Mouse (Mus musculus) Patski (cell line): ENCODE results near the gene Amt. TPM values are rescaled to one million over a fixed set of nuclear protein-coding genes. Genes with fewer than 3 reads are reported as not detected.

Experiments
- ATAC-seq: fragments of 100-300 bp; one replicate; pipeline ENCODE4 v1.8.0; 2021
- CTCF ChIA-PET: fragments of 350-600 bp; sonication (Branson Sonifier 250); formaldehyde crosslinking; loops from one replicate; lab custom pipeline; 2022; ENCODE audit warnings: inconsistent platforms; lab: Charles Lee
- POLR2A ChIA-PET: fragments of 350-600 bp; sonication (Branson Sonifier 250); formaldehyde crosslinking; loops from one replicate; lab custom pipeline; 2022; ENCODE audit warnings: antibody characterized with exemption, inconsistent platforms; lab: Charles Lee
- DNase-seq: peaks from one replicate; pipeline ENCODE4 v3.0.0-alpha.2; 2011; ENCODE audit warnings: low read depth, low spot score
- H3K27me3 ChIP-seq: fragments of 371-371 bp; one replicate; pipeline ENCODE4 v1.5.1; 2021
- CTCF ChIP-seq: fragments of 100-300 bp; IDR thresholded peaks from one replicate; pipeline ENCODE4 v1.5.1; 2021
- in situ Hi-C: fragments of 300-500 bp; cut with MboI; formaldehyde crosslinking; loops from 3 replicates; pipeline ENCODE4 v1.11.1; 2018; ENCODE audit warnings: low pct_unique_long_range_greater_than_20kb, mixed read lengths
- polyA plus RNA-seq: library from polyadenylated mRNA; unstranded; gene quantifications from one replicate; pipeline ENCODE4 v1.2.3, GENCODE M21; 2021

The Amt gene
- polyA plus RNA-seq, 1 experiment from 2014 or later, result 6.0 TPM

DNA sequence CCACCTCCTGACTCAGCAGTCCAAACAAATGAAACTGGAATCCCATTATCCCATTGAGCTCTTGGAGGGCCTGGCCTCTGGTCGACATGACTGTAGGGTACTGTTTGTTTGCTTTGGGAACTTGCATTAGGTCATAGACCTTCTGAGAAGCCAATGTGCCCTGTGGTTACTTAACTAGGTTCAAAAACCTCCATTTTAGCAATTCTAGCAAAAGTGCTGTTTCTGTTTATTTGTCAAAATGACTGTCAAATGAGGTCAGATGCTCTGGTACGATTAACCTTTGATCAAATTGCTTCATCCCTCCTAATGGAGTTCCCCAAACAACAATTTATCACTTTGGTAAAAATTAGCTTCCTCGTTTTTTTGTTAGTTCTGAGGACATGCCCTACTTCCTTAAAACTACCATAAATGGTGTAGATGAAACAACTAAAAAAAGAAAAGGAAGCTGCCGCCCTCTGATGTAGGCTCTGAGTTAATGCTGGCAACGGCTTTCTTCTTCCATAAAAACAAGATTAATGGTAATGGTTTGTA, 45.7 kb downstream of the Amt start:
- no peak for DNase-seq
- POLR2A ChIA-PET, result interaction anchor here (0.6 to 2.8 kb wide), 4 partner anchors 9 to 75 kb away, joined by 3 to 9 read pairs (median 6); partner anchors contain the start of genes Rhoa and Tcta
- no peak for ATAC-seq
- in situ Hi-C loops, result no loop called here
- TF ChIP-seq CTCF, result no peak
- H3K27me3 ChIP-seq, result no peaks in the 10 kb centered on the region
- CTCF ChIA-PET, result interaction anchor here (1.3 to 1.4 kb wide), 3 partner anchors 33 to 247 kb away, joined by 3 to 4 read pairs (median 4); no protein-coding TSS in a partner anchor

DNA sequence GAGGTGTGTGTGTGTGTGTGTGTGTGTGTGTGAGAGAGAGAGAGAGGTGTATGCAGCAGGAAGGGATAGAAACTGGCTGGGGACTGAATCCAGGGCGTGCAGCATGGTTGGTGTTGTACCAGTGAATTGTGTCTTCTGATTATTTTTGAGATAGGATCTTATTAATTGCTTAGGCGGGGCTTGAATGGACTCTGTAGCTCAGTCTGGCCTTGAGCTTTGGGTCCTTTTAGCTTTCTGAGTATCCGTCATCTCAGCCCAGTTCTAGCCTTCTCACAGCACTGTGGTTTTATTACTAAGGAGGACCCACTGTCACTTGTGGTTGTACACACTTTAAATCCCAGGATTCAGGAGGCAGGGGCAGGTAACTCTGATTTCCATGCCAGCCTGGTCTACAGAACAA, 46.7 kb downstream of the Amt start:
- ChIA-PET POLR2A (interaction anchor here (1.0 kb wide), 1 partner anchor 38 kb away, joined by 3 read pairs; the partner anchor contains the start of genes Rhoa and Tcta), CTCF (interaction anchor here (0.6 to 1.4 kb wide), 2 partner anchors 105 to 366 kb away, joined by 3 read pairs; no protein-coding TSS in a partner anchor)
- DNase-seq (no peak), ATAC-seq (no peak)
- TF ChIP-seq CTCF, result no peak
- no peaks in the 10 kb centered on the region for H3K27me3 ChIP-seq
- in situ Hi-C loops, result no loop called here

DNA sequence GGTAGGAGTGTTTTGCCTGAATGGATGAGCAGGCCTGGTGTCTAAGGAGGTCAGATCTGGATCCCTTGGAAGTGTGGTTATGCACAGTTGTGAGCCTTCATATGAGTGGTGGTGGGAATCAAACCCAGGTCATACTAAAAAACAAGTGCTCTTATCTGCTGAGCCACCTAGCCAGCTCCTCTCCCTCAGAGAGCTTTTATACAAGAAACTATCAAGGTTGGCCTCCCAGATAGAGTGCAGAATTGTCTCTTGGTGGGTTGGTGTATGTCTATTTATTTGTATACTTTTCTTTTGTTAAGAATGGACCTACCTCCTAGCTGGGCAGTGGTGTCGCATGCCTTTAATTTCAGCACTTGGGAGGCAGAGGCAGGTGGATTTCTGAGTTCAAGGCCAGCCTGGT, 47.2 kb downstream of the Amt start:
- POLR2A ChIA-PET, result no interaction called here
- in situ Hi-C loops, result no loop called here
- DNase-seq (no peak), ATAC-seq (no peak)
- CTCF ChIA-PET, result interaction anchor here (1.4 kb wide), 1 partner anchor 106 kb away, joined by 3 read pairs; no protein-coding TSS in a partner anchor
- TF ChIP-seq CTCF, result no peak
- H3K27me3 ChIP-seq, result no peaks in the 10 kb centered on the region

DNA sequence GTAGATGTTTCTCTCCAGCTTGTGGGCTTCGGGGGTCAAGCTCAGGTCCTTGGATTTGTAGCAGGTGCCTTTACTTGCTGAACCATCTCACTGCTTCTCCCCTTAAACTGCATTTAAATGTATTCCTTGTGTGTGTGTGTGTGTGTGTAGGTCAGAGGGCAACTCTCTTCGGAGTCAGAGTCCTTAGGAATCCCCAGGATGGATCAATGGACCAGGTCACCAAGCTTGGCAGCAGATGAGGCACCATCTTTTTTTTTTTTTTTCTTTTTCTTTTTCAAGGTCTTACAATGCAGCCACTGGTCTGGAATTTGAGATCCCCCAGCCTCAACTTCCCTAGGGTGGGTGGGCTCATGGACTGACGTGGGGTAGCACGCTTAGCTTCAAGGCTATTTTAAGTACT, 47.8 kb downstream of the Amt start:
- no peak for TF ChIP-seq CTCF
- no peak for DNase-seq
- H3K27me3 ChIP-seq, result no peaks in the 10 kb centered on the region
- ATAC-seq, result no peak
- ChIA-PET CTCF (interaction anchor here (0.7 kb wide), 1 partner anchor 222 kb away, joined by 3 read pairs; no protein-coding TSS in a partner anchor), POLR2A (no interaction called here)
- in situ Hi-C loops, result no loop called here

DNA sequence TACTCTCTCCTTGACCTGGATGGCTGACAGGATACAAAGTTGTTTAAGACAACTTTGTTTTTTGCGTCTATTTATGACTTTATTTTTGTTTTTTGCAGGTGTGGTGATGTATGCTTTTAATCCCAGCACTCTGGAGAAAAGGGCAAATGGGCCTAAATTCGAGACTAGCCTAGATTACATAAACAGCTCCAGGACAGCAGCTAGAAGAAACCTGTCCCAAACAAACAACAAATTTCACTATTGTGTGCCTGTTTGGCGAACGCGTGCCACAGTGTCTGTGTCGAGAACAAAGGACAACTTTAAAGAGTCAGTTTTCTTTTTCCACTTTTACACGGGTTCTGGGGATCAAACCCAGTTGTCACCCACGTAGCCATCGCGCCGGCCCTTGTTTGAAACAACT, 50.4 kb downstream of the Amt start:
- no peaks in the 10 kb centered on the region for H3K27me3 ChIP-seq
- POLR2A ChIA-PET, result no interaction called here
- CTCF ChIA-PET, result no interaction called here
- ATAC-seq, result no peak
- no peak for DNase-seq
- TF ChIP-seq CTCF, result no peak
- in situ Hi-C loops, result loop anchor here (5.0 kb wide), 1 partner anchor 40 kb away; the partner anchor contains the start of genes Rhoa and Tcta

DNA sequence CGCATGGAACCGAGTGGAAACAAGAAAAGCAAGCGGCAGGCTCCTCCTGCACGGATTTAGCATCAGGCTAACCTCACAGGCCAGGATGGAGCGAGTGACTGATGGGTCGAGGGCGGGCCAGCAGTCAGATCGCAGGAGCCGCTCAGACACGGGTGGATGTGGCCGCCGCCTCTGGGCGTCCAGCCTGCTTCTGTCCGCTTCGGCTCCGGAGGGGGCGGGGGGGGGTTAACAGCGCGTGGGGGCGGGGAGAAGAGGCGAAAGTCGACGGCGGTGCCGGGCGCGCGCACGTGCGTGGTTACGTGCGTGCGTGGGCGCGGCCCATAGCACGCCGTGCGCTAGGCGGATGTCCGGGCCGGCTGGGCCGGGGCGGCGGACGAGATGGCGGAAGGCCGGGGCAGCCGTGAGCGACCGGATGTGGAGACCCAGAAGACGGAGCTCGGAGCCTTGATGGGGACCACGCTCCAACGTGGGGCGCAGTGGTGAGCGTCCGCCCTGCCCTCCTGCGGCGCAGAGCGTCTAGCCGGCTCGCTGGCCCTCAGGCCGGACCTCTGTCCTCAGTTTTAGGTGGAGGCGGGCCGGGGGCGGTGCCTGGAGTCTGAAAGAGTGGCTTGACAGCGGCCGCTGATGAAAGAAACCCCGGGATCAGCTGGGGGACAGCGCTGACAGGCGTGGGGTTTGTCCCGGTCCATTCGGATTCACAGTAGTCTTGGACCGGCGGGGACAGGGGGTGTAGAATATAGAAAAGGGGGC, 51.1 kb downstream of the Amt start, which contains the start of gene Usp4:
Gene Usp4 (plus strand): TSS at position 314 of the 750 bp plus-strand sequence.
- TF ChIP-seq CTCF, result no peak
- POLR2A ChIA-PET, result interaction anchor here (0.6 to 0.8 kb wide), 3 partner anchors 9 to 115 kb away, joined by 3 to 4 read pairs (median 3); no protein-coding TSS in a partner anchor
- DNase-seq (no peak), ATAC-seq (peak; percentile 90)
- in situ Hi-C loops, result loop anchor here (5.0 kb wide), 1 partner anchor 40 kb away; the partner anchor contains the start of genes Rhoa and Tcta
- CTCF ChIA-PET, result no interaction called here
- H3K27me3 ChIP-seq, result no peaks in the 10 kb centered on the region

DNA sequence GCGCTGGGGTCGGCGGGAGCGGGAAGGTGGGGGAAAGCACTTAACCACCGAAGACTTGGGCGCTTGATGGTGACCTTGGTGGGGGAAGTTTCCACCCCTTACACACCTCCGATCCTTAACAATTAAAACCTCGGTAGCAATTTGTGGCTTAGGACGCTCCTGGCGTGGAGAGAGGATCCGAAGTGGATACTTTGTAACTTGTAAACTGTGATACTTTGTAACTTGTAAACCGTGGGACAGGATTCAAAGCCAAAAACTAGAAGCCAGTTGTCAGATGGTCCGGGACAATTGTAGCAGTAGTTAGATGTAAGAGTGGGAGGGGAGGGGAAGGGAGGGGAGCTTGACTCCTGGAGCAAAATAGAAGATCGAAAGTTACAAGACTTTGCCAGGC, 51.6 kb downstream of the Amt start:
- DNase-seq, result no peak
- H3K27me3 ChIP-seq, result no peaks in the 10 kb centered on the region
- peak; percentile 6 for ATAC-seq
- CTCF ChIA-PET, result no interaction called here
- in situ Hi-C loops, result loop anchor here (5.0 kb wide), 1 partner anchor 41 kb away; the partner anchor contains the start of genes Rhoa and Tcta
- POLR2A ChIA-PET, result interaction anchor here (0.6 to 0.8 kb wide), 3 partner anchors 10 to 115 kb away, joined by 3 to 4 read pairs (median 3); no protein-coding TSS in a partner anchor
- no peak for TF ChIP-seq CTCF

DNA sequence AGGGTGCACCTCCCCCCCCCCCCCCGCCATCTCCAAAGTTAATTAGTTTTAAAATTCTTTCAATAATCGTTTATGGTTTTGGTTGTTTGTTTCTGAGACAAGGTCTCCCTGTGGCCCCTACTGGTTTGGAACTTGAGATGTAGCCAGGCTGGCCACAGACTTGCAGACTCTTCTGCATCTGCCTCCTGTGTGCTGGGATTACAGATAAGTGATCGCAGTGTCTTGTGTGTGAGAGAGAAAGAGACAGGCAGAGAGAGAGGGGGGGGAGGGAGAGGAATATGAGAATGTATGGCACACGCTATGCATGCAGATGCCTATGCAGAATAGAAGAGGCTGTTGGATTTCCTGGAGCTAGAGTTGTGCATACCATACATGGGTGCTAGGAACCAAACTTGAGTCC, 53.1 kb downstream of the Amt start:
- no peak for TF ChIP-seq CTCF

More for the DNA sequence above, 53.1 kb downstream of the Amt start:
- ChIA-PET POLR2A (interaction anchor here (0.6 to 1.6 kb wide), 3 partner anchors 11 to 81 kb away, joined by 3 to 4 read pairs (median 4); partner anchors contain the start of genes Gpx1, Rhoa and Tcta), CTCF (interaction anchor here (0.8 kb wide), 1 partner anchor 87 kb away, joined by 3 read pairs; the partner anchor contains the start of gene BC048562)
- no peaks in the 10 kb centered on the region for H3K27me3 ChIP-seq
- no peak for ATAC-seq
- in situ Hi-C loops, result loop anchor here (5.0 kb wide), 1 partner anchor 42 kb away; the partner anchor contains the start of genes Rhoa and Tcta
- DNase-seq, result no peak

Other genes with a start within 250 kb of the Amt start
- gene Gmppb, start 247.6 kb upstream of the Amt start, polyA plus RNA-seq, result 19.3 TPM
- 2.9 TPM for gene Amigo3, start 243.7 kb upstream of the Amt start, polyA plus RNA-seq
- gene Mst1, start 216.4 kb upstream of the Amt start, polyA plus RNA-seq, result 0.14 TPM
- gene Rnf123, start 213.5 kb upstream of the Amt start, polyA plus RNA-seq, result 52.2 TPM
- 93.3 TPM for gene Apeh, start 202.2 kb upstream of the Amt start, polyA plus RNA-seq
- 0.08 TPM for gene Bsn, start 106.5 kb upstream of the Amt start, polyA plus RNA-seq
- gene Dag1, start 32.9 kb upstream of the Amt start, polyA plus RNA-seq, result 336 TPM
- 30.9 TPM for gene Nicn1, start 6.4 kb upstream of the Amt start, polyA plus RNA-seq
- gene Rhoa, start 9.3 kb downstream of the Amt start, polyA plus RNA-seq, result 353 TPM
- gene Tcta, start 9.3 kb downstream of the Amt start, polyA plus RNA-seq, result 30.2 TPM
- gene Gpx1, start 42.0 kb downstream of the Amt start, polyA plus RNA-seq, result 372 TPM
- gene Usp4, start 51.0 kb downstream of the Amt start, polyA plus RNA-seq, result 82.1 TPM
- 0.82 TPM for gene 1700102P08Rik, start 96.0 kb downstream of the Amt start, polyA plus RNA-seq
- not detected for gene Ccdc36, start 131.6 kb downstream of the Amt start, polyA plus RNA-seq
- gene BC048562, start 139.6 kb downstream of the Amt start, polyA plus RNA-seq, result not detected
- 33.0 TPM for gene Ccdc71, start 163.7 kb downstream of the Amt start, polyA plus RNA-seq
- gene Klhdc8b, start 164.7 kb downstream of the Amt start, polyA plus RNA-seq, result 20.8 TPM
- gene Lamb2, start 182.9 kb downstream of the Amt start, polyA plus RNA-seq, result 131 TPM
- 142 TPM for gene Usp19, start 193.7 kb downstream of the Amt start, polyA plus RNA-seq
- gene Qars, start 210.9 kb downstream of the Amt start, polyA plus RNA-seq, result 156 TPM
- gene Qrich1, start 220.0 kb downstream of the Amt start, polyA plus RNA-seq, result 93.1 TPM